Mouse (Mus musculus) forebrain, embryonic 15.5 days (tissue): ENCODE data around the gene Col11a1. TPM values are rescaled to one million over a fixed set of nuclear protein-coding genes. Genes with fewer than 3 reads are reported as not detected.

Source experiments
- ATAC-seq: fragments of 200-750 bp; cut with Nextera tagmentation; replicated peaks from 2 replicates; pipeline ENCODE4 v1.8.0; 2017; ENCODE audit warnings: mild to moderate bottlenecking, moderate TSS enrichment, moderate library complexity
- H3K27ac ChIP-seq: fragments of 300-500 bp; sonication (generic); replicated peaks from 2 replicates; pipeline ENCODE4 v1.5.1; 2015; ENCODE audit warnings: mild to moderate bottlenecking, inconsistent platforms
- H3K27me3 ChIP-seq: fragments of 300-500 bp; sonication (generic); 2 replicates; pipeline ENCODE4 v1.6.1; 2015; ENCODE audit warnings: inconsistent platforms
- H3K36me3 ChIP-seq: fragments of 300-500 bp; sonication (generic); 2 replicates; pipeline ENCODE4 v1.6.1; 2015; ENCODE audit warnings: mild to moderate bottlenecking, inconsistent platforms
- H3K4me1 ChIP-seq: fragments of 300-500 bp; sonication (generic); 2 replicates; pipeline ENCODE4 v1.6.1; 2015; ENCODE audit warnings: inconsistent platforms
- H3K4me2 ChIP-seq: fragments of 300-500 bp; sonication (generic); replicated peaks from 2 replicates; pipeline ENCODE4 v1.6.1; 2015; ENCODE audit warnings: mild to moderate bottlenecking, inconsistent platforms
- H3K4me3 ChIP-seq: fragments of 300-500 bp; sonication (generic); 2 replicates; pipeline ENCODE4 v1.5.1; 2015; ENCODE audit warnings: mild to moderate bottlenecking, inconsistent platforms
- H3K9ac ChIP-seq: fragments of 300-500 bp; sonication (generic); replicated peaks from 2 replicates; pipeline ENCODE4 v1.6.1; 2015; ENCODE audit warnings: mild to moderate bottlenecking, inconsistent platforms
- H3K9me3 ChIP-seq: fragments of 300-500 bp; sonication (generic); 2 replicates; pipeline ENCODE4 v1.6.1; 2016; ENCODE audit warnings: inconsistent platforms
- WGBS: fragments of 180-500 bp; shearing (Covaris S2); methylation state at CpG from one replicate; pipeline ENCODE4 v1.1.7; 2015; ENCODE audit warnings: mixed read lengths; 5-methylcytosine and 5-hydroxymethylcytosine counted together
- polyA plus RNA-seq: library from polyadenylated mRNA; unstranded; fragments of >200 nt; fragmentation: Nextera tagmentation; extraction: Ambion mirVana; gene quantifications from 2 replicates; pipeline ENCODE4 v1.2.1, GENCODE M21; 2015

Col11a1 gene
- polyA plus RNA-seq = 8.8 and 9.0 TPM in 2 replicates

DNA sequence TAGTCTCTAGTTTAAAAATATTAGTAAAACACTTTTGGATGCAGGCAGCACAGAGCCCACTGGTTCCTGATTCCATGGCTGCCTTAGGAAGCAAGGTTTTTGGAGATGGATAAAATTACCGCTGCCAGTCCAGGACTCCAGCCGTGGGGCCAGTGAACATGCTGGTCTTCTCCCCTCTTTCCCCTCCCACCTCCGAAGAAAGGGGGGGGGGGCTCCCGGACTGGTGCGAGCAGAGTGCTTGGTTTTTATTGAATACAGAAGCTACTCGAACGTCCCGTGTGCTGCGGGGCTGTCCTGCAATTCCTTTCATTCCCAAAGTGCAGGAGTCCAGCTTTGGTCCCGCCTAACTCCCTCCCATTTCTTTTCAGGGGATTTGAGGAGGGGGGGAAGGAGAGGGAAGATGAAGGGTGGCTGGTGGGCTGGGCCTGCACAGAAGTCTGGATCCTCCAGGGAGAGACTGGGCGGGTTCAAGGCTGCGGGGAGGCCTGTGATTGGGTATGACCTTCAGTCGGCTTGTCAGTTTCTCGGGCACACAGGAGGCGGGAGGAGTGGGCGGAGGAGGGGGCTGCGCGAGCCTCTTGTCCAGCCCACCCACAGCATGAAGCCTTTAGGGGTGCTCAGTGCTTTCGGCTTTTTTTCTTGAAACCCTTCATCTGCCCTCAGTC lies at the start of gene Col11a1:
TSS of gene Col11a1 (plus strand) at position 570 of the 665 bp plus-strand sequence.
- Histone ChIP-seq H3K27ac (peak within 1 kb of the TSS; percentile 25; the same call in 1 of the 2 replicates), H3K27me3 (no peaks in the 10 kb centered on the region), H3K9me3 (no peaks in the 10 kb centered on the region), H3K4me2 (peak within 1 kb of the TSS; percentile 95), H3K36me3 (no peaks in the 10 kb centered on the region), H3K9ac (peak within 1 kb of the TSS; percentile 66), H3K4me3 (peak within 1 kb of the TSS; percentile 70), H3K4me1 (peaks cover 15% of the 10 kb centered on the region)
- WGBS = 0% methylated on average over 19 of the region's 19 CpGs
- ATAC-seq = peak; percentile 100

DNA sequence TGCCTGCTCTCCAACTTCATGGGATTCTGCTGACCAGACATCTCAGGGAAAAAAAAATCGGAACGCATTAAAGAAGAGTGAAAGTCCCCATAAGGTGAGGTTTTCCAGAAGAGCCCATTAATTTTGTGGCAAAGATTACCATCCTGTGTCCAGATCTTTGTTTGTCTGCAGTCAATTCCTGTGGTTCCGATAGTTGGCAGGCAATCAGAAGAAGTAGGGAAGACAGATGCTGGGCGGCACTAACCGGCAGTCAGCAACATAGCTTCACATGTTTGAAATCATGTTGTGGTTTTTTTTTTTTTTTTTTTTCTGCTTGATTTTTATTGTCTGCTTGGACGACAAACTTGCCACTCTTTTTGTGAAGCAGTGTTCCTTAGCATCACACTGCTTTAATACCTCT lies 39.4 kb upstream of the Col11a1 start:
- H3K9me3 ChIP-seq = no peaks in the 10 kb centered on the region
- H3K4me3 ChIP-seq = no peak overlapping the region
- no peaks in the 10 kb centered on the region for H3K36me3 ChIP-seq
- H3K27me3 ChIP-seq = no peaks in the 10 kb centered on the region
- no peaks in the 10 kb centered on the region for H3K4me1 ChIP-seq
- no peak overlapping the region for H3K4me2 ChIP-seq
- no peak overlapping the region for H3K9ac ChIP-seq
- ATAC-seq = no peak
- WGBS = 81% methylated on average over 6 of the region's 6 CpGs
- H3K27ac ChIP-seq = no peak overlapping the region

DNA sequence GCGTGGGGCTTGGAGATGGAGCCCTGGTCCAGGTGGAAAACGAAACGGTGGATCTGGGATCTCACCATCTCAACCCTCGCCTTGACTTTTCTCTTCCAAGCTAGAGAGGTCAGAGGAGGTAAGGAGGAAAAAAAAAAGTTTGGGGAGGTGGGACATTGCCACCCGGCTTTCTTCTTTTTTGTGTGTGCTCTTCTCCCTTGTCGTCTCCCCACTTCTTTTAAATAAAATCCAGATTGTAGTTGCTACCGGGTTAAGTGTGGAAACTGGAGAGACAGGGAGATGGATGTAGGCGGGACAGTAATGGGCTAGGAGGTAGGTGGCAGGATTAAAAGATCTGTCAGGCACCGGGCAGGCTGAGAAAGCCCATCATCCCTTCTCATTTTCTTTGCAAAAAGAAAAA lies 546 bp downstream of the Col11a1 start:
- peaks cover 15% of the 10 kb centered on the region for H3K4me1 ChIP-seq
- ATAC-seq = no peak; the same call in 1 of the 2 replicates
- H3K4me2 ChIP-seq = peak overlapping the region; percentile 95
- H3K27ac ChIP-seq = no peak overlapping the region
- peak overlapping the region; percentile 70 for H3K4me3 ChIP-seq
- H3K36me3 ChIP-seq = no peaks in the 10 kb centered on the region
- no peaks in the 10 kb centered on the region for H3K9me3 ChIP-seq
- under 1% methylated on average over 9 of the region's 9 CpGs for WGBS
- no peaks in the 10 kb centered on the region for H3K27me3 ChIP-seq
- peak overlapping the region; percentile 66 for H3K9ac ChIP-seq

DNA sequence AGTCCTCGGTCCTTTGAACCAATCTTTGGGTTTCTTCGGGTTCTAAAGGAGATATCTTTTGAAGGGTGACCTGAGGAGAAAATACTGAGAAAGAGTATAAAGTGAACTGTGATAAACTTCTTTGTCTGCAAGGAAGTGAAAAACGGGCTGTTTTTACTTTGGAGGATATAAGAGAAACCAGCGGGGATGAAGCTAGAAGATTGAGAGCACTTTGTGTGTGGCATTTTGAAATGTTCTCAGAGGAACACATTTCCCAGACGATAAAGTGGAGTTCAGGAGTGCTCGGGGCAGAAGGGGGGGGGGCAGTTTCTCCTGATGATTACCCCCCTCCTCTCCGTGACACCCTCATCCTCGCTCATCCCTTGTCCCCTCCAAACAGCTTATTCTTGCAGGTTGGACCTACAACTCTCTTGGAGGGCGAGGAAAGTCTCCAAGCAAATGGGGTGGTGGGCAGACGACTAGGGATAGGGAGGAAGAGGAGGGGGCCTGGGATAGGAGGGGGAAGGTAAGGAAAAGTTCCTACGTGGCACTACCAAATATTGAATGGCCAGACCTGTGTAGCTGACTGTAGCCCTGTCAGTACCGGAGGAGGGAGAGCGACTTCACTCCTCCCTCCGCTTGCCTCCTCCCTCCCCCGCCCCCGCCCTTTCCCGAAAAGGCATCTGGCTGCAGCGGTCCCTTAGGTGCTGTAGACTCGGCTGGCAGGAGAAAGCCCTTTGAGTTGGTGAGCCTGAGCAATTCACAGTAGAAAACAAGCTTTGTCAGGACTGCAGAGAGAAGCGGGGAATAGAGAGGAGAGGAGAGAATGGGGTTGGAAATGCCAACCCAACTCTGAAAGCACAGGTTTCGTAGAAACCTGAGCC lies 1.2 kb downstream of the Col11a1 start:
- Histone ChIP-seq H3K4me3 (peak overlapping the region; percentile 70), H3K9me3 (no peaks in the 10 kb centered on the region), H3K9ac (peak overlapping the region; percentile 66), H3K36me3 (no peaks in the 10 kb centered on the region), H3K27ac (no peak overlapping the region), H3K4me1 (peaks cover 15% of the 10 kb centered on the region), H3K27me3 (no peaks in the 10 kb centered on the region), H3K4me2 (peak overlapping the region; percentile 95)
- peak; percentile 34 for ATAC-seq
- WGBS = under 1% methylated on average over 21 of the region's 21 CpGs

DNA sequence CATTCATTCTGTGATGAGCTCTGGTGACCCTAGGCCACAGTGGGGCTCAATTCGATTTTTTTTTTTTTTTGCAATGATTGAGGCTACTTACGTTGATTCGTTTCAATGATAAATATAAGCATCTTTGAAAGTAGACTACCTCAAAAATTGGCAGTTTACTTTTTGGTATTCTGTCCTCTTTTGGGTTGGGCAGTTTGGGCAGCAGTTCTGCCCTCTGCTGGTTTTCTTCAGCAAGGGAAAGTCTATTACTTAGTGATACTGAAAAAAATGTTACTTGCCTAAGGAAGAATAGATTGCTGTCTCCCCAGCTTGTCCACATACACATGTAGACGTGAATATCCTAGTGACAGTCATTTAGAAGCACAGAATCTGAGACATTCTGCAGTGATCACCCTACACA lies 2.0 kb downstream of the Col11a1 start:
- Histone ChIP-seq H3K27ac (no peak overlapping the region), H3K4me2 (peak overlapping the region; percentile 95), H3K4me3 (peak overlapping the region; percentile 70), H3K9ac (peak overlapping the region; percentile 66), H3K36me3 (no peaks in the 10 kb centered on the region), H3K9me3 (no peaks in the 10 kb centered on the region), H3K27me3 (no peaks in the 10 kb centered on the region), H3K4me1 (peaks cover 15% of the 10 kb centered on the region)
- 2% methylated on average over 4 of the region's 4 CpGs for WGBS
- ATAC-seq = no peak

DNA sequence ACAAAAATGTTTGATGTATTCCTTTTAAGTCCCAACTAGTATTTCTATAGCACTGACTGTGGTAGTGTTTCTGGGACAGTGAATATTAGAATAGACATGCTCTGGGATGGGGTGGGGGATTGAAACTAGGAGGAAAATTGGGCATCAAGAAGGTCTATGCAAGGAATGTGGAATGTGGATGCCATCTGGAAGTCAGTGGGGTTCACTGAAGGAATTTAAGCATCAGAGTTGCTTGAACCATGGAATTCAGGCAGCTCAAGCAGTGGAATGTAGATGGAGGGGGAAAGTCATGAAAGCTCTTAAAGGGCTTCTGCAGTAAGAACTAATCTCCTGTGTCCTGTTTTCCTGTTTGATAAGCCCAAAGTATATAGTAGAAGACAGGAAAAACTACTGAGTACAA lies 22.1 kb downstream of the Col11a1 start:
- no peaks in the 10 kb centered on the region for H3K9me3 ChIP-seq
- H3K27ac ChIP-seq = no peak overlapping the region
- ATAC-seq = no peak
- H3K36me3 ChIP-seq = no peaks in the 10 kb centered on the region
- no peaks in the 10 kb centered on the region for H3K4me1 ChIP-seq
- no peak overlapping the region for H3K4me3 ChIP-seq
- H3K27me3 ChIP-seq = no peaks in the 10 kb centered on the region
- H3K4me2 ChIP-seq = no peak overlapping the region
- no peak overlapping the region for H3K9ac ChIP-seq

DNA sequence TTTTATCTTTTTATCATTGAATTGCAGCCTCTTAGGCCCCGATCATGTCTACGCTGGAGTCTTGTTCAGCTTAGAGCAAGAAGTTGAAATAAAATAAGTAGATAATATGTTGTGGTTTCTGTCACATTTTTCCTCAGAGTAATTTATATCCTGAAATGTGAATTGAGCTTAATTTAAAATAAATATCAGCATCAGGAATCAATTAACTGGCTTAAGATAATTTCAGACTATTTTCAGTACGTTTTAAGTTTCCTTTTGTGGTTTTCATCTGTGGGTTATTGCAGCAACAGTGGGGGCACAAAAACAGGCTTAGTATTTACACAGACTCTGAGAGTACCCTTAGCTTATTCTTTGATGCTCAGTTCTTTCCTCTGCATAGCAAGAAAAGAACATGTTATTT lies 23.2 kb downstream of the Col11a1 start:
- H3K36me3 ChIP-seq = no peaks in the 10 kb centered on the region
- no peak overlapping the region for H3K27ac ChIP-seq
- H3K9ac ChIP-seq = no peak overlapping the region
- H3K4me3 ChIP-seq = no peak overlapping the region
- H3K4me2 ChIP-seq = no peak overlapping the region
- 85% methylated on average over 3 of the region's 3 CpGs for WGBS
- no peaks in the 10 kb centered on the region for H3K9me3 ChIP-seq
- ATAC-seq = no peak
- no peaks in the 10 kb centered on the region for H3K27me3 ChIP-seq
- H3K4me1 ChIP-seq = no peaks in the 10 kb centered on the region

DNA sequence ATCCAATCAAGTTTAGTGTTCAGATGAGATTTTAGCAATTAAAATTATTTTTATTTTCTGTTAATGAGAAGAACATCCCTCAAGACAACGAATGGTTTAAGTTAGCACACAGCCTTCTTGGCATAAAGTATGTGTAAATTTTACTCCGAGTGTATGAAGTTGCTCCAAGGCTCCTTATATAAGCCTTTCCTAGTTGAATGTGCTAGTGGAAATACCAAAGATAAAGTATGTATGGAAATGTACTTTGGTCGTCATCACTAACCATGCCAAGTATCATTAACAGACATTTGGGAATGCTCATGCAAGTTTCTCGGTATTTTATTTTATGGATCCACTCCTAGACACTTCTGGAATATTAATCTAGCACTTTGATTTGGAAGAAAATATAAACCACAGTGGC lies 34.8 kb downstream of the Col11a1 start:
- no peak overlapping the region for H3K4me3 ChIP-seq
- no peaks in the 10 kb centered on the region for H3K9me3 ChIP-seq
- H3K9ac ChIP-seq = no peak overlapping the region
- no peaks in the 10 kb centered on the region for H3K27me3 ChIP-seq
- H3K4me1 ChIP-seq = no peaks in the 10 kb centered on the region
- H3K27ac ChIP-seq = no peak overlapping the region
- no peaks in the 10 kb centered on the region for H3K36me3 ChIP-seq
- 80% methylated on average over 4 of the region's 4 CpGs for WGBS
- H3K4me2 ChIP-seq = no peak overlapping the region
- no peak for ATAC-seq

DNA sequence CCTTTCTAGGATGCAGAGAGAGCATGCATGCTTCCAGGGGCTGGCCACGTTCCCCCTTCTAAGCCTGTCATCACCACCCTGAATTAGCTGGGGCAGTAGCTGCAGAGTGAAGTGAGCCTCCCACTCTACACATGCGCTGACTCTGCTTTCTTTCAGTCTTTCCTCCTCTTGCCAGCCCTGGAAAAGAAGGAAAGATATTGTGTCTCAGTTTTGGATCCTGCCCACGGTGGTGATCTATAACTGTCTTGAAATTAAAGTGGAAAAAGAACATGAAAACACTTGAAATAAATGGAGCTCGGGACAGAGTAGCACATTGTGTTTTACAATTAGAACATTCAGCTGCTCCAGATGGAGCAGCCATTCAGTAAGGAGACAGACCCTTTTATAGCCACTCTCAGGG lies 35.2 kb downstream of the Col11a1 start:
- 29% methylated on average over 4 of the region's 4 CpGs for WGBS
- H3K4me3 ChIP-seq = no peak overlapping the region
- no peaks in the 10 kb centered on the region for H3K27me3 ChIP-seq
- ATAC-seq = peak; percentile 72
- no peak overlapping the region; the same call in 1 of the 2 replicates for H3K4me2 ChIP-seq
- H3K9me3 ChIP-seq = no peaks in the 10 kb centered on the region
- H3K27ac ChIP-seq = 0 out of 2 replicates have a peak overlapping the region, but pooled peaks have one; percentile 5
- H3K36me3 ChIP-seq = no peaks in the 10 kb centered on the region
- no peaks in the 10 kb centered on the region for H3K4me1 ChIP-seq
- no peak overlapping the region for H3K9ac ChIP-seq

DNA sequence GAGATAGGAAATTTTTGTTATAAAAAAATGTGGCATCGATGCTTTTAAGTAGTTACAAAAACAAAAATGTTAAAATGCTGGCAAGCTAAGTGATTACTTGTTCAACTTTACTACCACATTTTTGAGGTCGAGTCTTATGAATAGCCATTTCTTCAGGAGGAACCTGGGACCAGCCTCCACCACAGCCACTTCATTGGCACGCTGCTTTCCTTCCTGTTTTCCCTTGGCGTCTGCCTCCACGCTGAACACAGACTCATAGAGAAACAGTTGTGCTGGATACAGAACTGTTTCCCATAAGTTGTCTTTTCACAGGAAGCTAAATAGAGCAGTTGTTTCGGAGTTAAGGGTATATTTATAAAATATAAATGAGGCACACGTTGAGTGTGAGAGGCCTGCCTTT lies 69.0 kb downstream of the Col11a1 start:
- Histone ChIP-seq H3K4me3 (no peak overlapping the region), H3K36me3 (0 out of 2 replicates have a peak, but pooled peaks cover 2% of the 10 kb centered on the region), H3K4me2 (no peak overlapping the region), H3K9ac (no peak overlapping the region), H3K4me1 (no peaks in the 10 kb centered on the region), H3K9me3 (no peaks in the 10 kb centered on the region), H3K27ac (no peak overlapping the region), H3K27me3 (no peaks in the 10 kb centered on the region)
- no peak for ATAC-seq
- WGBS = 78% methylated on average over 7 of the region's 7 CpGs

DNA sequence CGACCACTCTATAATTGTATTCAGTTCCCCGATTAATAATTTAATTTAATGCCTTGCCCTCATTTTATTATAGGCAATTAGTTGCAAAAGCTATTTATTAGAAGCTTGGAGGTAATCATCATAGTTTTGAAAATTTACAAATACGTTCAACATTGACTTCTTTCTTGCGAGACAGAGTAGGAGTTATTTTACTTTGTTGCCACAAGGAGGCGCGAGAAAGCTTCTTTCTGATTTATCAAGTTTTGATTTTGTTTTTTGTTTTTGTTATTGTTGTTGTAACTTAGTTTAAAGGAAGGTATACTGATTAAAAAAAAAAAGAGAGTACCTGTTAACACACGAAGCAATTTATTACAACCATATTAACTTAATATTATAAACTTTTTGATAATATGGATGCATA lies 76.8 kb downstream of the Col11a1 start:
- WGBS = 27% methylated on average over 7 of the region's 7 CpGs

DNA sequence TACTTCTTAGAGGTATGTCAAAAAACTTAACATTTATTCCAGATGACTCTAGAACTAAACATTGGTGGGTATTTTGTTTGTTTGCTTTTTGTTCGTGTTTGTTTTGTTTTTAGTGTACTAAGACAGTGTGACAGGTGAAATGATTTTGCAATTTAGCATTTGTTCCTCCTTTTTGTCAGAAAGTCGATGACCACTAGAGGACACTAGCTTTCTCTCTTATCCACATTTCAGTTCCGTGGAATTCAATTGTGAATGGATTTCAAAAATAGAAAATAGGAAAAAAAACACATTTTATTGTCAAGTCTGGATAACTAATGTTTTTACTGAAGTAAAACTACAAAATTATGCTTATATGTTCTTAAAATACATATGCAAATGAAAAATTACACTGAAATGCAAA lies 116.8 kb downstream of the Col11a1 start:
- WGBS = 29% methylated on average over 3 of the region's 3 CpGs
- Histone ChIP-seq H3K27me3 (no peaks in the 10 kb centered on the region), H3K27ac (no peak overlapping the region), H3K9me3 (no peaks in the 10 kb centered on the region), H3K36me3 (no peaks in the 10 kb centered on the region), H3K4me2 (no peak overlapping the region), H3K4me1 (no peaks in the 10 kb centered on the region), H3K4me3 (no peak overlapping the region), H3K9ac (no peak overlapping the region)
- no peak for ATAC-seq

More for the DNA sequence above, 76.8 kb downstream of the Col11a1 start:
- H3K27me3 ChIP-seq = no peaks in the 10 kb centered on the region
- H3K4me1 ChIP-seq = no peaks in the 10 kb centered on the region
- H3K9ac ChIP-seq = no peak overlapping the region
- no peak overlapping the region for H3K27ac ChIP-seq
- ATAC-seq = no peak
- no peak overlapping the region for H3K4me3 ChIP-seq
- H3K36me3 ChIP-seq = 0 out of 2 replicates have a peak, but pooled peaks cover 2% of the 10 kb centered on the region
- H3K4me2 ChIP-seq = no peak overlapping the region
- no peaks in the 10 kb centered on the region for H3K9me3 ChIP-seq
